Mouse (Mus musculus): ENCODE data around the gene Olfr116.

Gene Olfr116

GRCm38 (mm10) chr17:37627009-37627408, at the start of gene Olfr116, which contains the start of gene Olfr115:
Gene Olfr116, minus strand, starts transcription at chr17:37627199.
Gene Olfr115, minus strand, starts transcription at chr17:37627109.
- DNase-seq, result no peak

GRCm38 (mm10) chr17:37666688-37667087, 39.7 kb upstream of the Olfr116 start, which contains the start of gene Olfr118:
Gene Olfr118, plus strand, starts transcription at chr17:37666988.
- no peak for DNase-seq

- no peak for DNase-seq
These were observed 36.7 kb upstream of the Olfr116 start, which contains the start of gene Olfr117 for GRCm38 (mm10) chr17:37663682-37664081. Gene Olfr117, minus strand, starts transcription at chr17:37663782.

GRCm38 (mm10) chr17:37592643-37593042, 34.4 kb downstream of the Olfr116 start, which contains the start of gene Olfr114:
Gene Olfr114, minus strand, starts transcription at chr17:37592743.
- no peak for DNase-seq

GRCm38 (mm10) chr17:37577563-37577962, 49.4 kb downstream of the Olfr116 start, which contains the start of gene Olfr113:
Gene Olfr113, minus strand, starts transcription at chr17:37577663.
- DNase-seq, result no peak
